33 mouse cellular contexts compared by ENCODE assay signal in genomic region chr7:83035190-83035589, GRCm38 (mm10).
DNase-seq lines count a peak whose midpoint lies in the region; ATAC-seq and TF ChIP-seq lines count a peak whose summit lies in the region.
"Had no signal": no experiment of that assay in that cellular context is flagged by ENCODE, and none has a peak within 500 bp of the region (broad histone marks: within the 10 kb centered on the region; RNA-seq: fewer than 3 reads in every experiment).

No protein-coding gene starts in this region.

- TF ChIP-seq POLR2A in embryonic fibroblast, embryonic 13.5 days (IDR thresholded peaks at IDR 0.05; ENCODE audit: low read depth, low read length), result no peak

- 92% methylated on average over 3 of the region's 3 CpGs for WGBS in embryonic facial prominence, embryonic 13.5 days
- WGBS in embryonic facial prominence, embryonic 10.5 days, result 85% methylated on average over 3 of the region's 3 CpGs
- WGBS in forebrain, embryonic 12.5 days, result 82% methylated on average over 3 of the region's 3 CpGs

- H3K4me3 ChIP-seq in embryonic facial prominence, embryonic 13.5 days, result no peak overlapping the region
- H3K4me3 ChIP-seq in embryonic facial prominence, embryonic 10.5 days, result no peak overlapping the region
- no peak overlapping the region for H3K4me3 ChIP-seq in embryonic fibroblast, embryonic 13.5 days (ENCODE audit: insufficient read depth, low read length)
- no peak overlapping the region for H3K4me3 ChIP-seq in layer of hippocampus, adult 2 months
- no peak overlapping the region for H3K4me3 ChIP-seq in forebrain, embryonic 12.5 days (replicated peaks)
- H3K4me3 ChIP-seq: embryonic facial prominence, embryonic 12.5 days; forebrain, embryonic 10.5 days; gastrocnemius, adult 2 months; heart, embryonic 12.5 days; heart, embryonic 15.5 days; hindbrain, embryonic 10.5 days; hindbrain, embryonic 13.5 days had no signal

- peaks cover 42% of the 10 kb centered on the region for H3K4me1 ChIP-seq in embryonic facial prominence, embryonic 13.5 days
- H3K4me1 ChIP-seq in embryonic facial prominence, embryonic 10.5 days, result peaks cover 25% of the 10 kb centered on the region
- H3K4me1 ChIP-seq in embryonic fibroblast, embryonic 13.5 days (ENCODE audit: control insufficient read depth, insufficient read depth, low read length), result no peaks in the 10 kb centered on the region
- peaks cover 17% of the 10 kb centered on the region for H3K4me1 ChIP-seq in forebrain, embryonic 12.5 days
- H3K4me1 ChIP-seq: heart, embryonic 15.5 days had no signal

- DNase-seq in embryonic facial prominence, embryonic 10.5 days (ENCODE audit: low spot score), result no peak
- DNase-seq in layer of hippocampus, adult 2 months (ENCODE audit: low spot score in 2 of 2), result no peak
- no peak for DNase-seq in thymus, postnatal 14 days
- DNase-seq in layer of hippocampus, postnatal 14 days (ENCODE audit: low spot score in 2 of 2), result no peak
- DNase-seq: adrenal gland, postnatal 10 days; adrenal gland, postnatal 36 days; B cell, adult 2 months; cerebellum, adult 18-20 months; cerebellum, adult 9-10 months; cerebellum, postnatal 14 days; forebrain, postnatal 0 days; gastrocnemius, adult 2 months; gastrocnemius, postnatal 14 days; heart, adult 18-20 months; heart, postnatal 10 days; heart, postnatal 36 days had no signal

- H3K9me3 ChIP-seq in embryonic facial prominence, embryonic 13.5 days, result no peaks in the 10 kb centered on the region
- H3K9me3 ChIP-seq in embryonic facial prominence, embryonic 10.5 days, result no peaks in the 10 kb centered on the region
- no peaks in the 10 kb centered on the region for H3K9me3 ChIP-seq in forebrain, embryonic 12.5 days
- H3K9me3 ChIP-seq: embryonic facial prominence, embryonic 12.5 days; forebrain, embryonic 10.5 days; G1E; heart, embryonic 12.5 days; heart, embryonic 15.5 days; hindbrain, embryonic 13.5 days had no signal

- peak overlapping the region; percentile 65 for H3K27ac ChIP-seq in embryonic facial prominence, embryonic 13.5 days
- H3K27ac ChIP-seq in embryonic facial prominence, embryonic 10.5 days (replicated peaks), result no peak overlapping the region
- peak overlapping the region; percentile 9; the same call in 1 of the 2 replicates for H3K27ac ChIP-seq in embryonic fibroblast, embryonic 13.5 days (ENCODE audit: insufficient read depth, low read length)
- H3K27ac ChIP-seq in layer of hippocampus, adult 2 months, result no peak overlapping the region
- H3K27ac ChIP-seq in forebrain, embryonic 12.5 days, result no peak overlapping the region
- H3K27ac ChIP-seq: embryonic facial prominence, embryonic 12.5 days; gastrocnemius, adult 2 months; heart, embryonic 15.5 days; hindbrain, embryonic 10.5 days; hindbrain, embryonic 13.5 days; hindbrain, postnatal 0 days had no signal

- H3K4me2 ChIP-seq in embryonic facial prominence, embryonic 13.5 days, result no peak overlapping the region
- no peak overlapping the region for H3K4me2 ChIP-seq in forebrain, embryonic 12.5 days
- H3K4me2 ChIP-seq: embryonic facial prominence, embryonic 12.5 days; heart, embryonic 12.5 days; heart, embryonic 15.5 days; hindbrain, embryonic 13.5 days had no signal

- no peaks in the 10 kb centered on the region for H3K27me3 ChIP-seq in embryonic facial prominence, embryonic 13.5 days
- H3K27me3 ChIP-seq in embryonic facial prominence, embryonic 10.5 days (replicated peaks; ENCODE audit: low read depth, poor library complexity, severe bottlenecking), result 0 out of 2 replicates have a peak, but pooled peaks cover 6% of the 10 kb centered on the region
- no peaks in the 10 kb centered on the region for H3K27me3 ChIP-seq in forebrain, embryonic 12.5 days
- H3K27me3 ChIP-seq: CH12.LX; embryonic facial prominence, embryonic 12.5 days; heart, embryonic 12.5 days; heart, embryonic 15.5 days; hindbrain, embryonic 13.5 days; Patski had no signal

- ATAC-seq in embryonic facial prominence, embryonic 13.5 days (ENCODE audit: insufficient number of reproducible peaks, insufficient read depth, low FRiP score, low TSS enrichment, low read depth), result no peak
- ATAC-seq in megakaryocyte, adult 5-6 weeks (ENCODE audit: poor library complexity, severe bottlenecking), result peak; percentile 85
- ATAC-seq in forebrain, embryonic 12.5 days (ENCODE audit: low FRiP score), result no peak
- ATAC-seq: forebrain, embryonic 14.5 days; forebrain, postnatal 0 days; hindbrain, postnatal 0 days; inflammation-experienced regulatory T-cells, adult 6 months; intestine, embryonic 16.5 days; Patski had no signal

- TF ChIP-seq CTCF in embryonic fibroblast, embryonic 13.5 days (IDR thresholded peaks at IDR 0.05; ENCODE audit: borderline replicate concordance, insufficient read depth, low read length), result no peak
- TF ChIP-seq CTCF in layer of hippocampus, adult 2 months (conservative IDR thresholded peaks at IDR 0.05), result no peak

- no peaks in the 10 kb centered on the region for H3K36me3 ChIP-seq in embryonic facial prominence, embryonic 13.5 days
- H3K36me3 ChIP-seq in embryonic facial prominence, embryonic 10.5 days (replicated peaks), result no peaks in the 10 kb centered on the region
- H3K36me3 ChIP-seq in forebrain, embryonic 12.5 days (replicated peaks), result no peaks in the 10 kb centered on the region
- H3K36me3 ChIP-seq: embryonic facial prominence, embryonic 12.5 days; forebrain, embryonic 10.5 days; G1E; heart, embryonic 12.5 days; heart, embryonic 15.5 days; hindbrain, embryonic 10.5 days; hindbrain, embryonic 13.5 days had no signal

- H3K9ac ChIP-seq in embryonic facial prominence, embryonic 13.5 days, result no peak overlapping the region
- H3K9ac ChIP-seq in forebrain, embryonic 12.5 days, result no peak overlapping the region
- H3K9ac ChIP-seq: embryonic facial prominence, embryonic 12.5 days; forebrain, postnatal 0 days; heart, embryonic 12.5 days; heart, embryonic 15.5 days; hindbrain, embryonic 13.5 days had no signal

Comparison
In these comparisons a context has a peak if more than half of its experiments do, and no peak if none do; other contexts are left out.
1. H3K27ac ChIP-seq: peak in embryonic facial prominence, embryonic 13.5 days (single experiment) and embryonic fibroblast, embryonic 13.5 days (single experiment); none in embryonic facial prominence, embryonic 10.5 days (single experiment), layer of hippocampus, adult 2 months (single experiment) and forebrain, embryonic 12.5 days (single experiment).